Mouse (Mus musculus) ES-E14 (cell line): ENCODE data around the gene Bpifa5.

ENCODE experiments used
- HCFC1 ChIP-seq: IDR thresholded peaks from 2 replicates; pipeline ENCODE4 v1.6.1; 2012; ENCODE audit warnings: low read length, inconsistent platforms, borderline replicate concordance; ENCODE audit not compliant: insufficient read depth
- MAFK ChIP-seq: IDR thresholded peaks from 2 replicates; pipeline ENCODE4 v1.6.1; 2014; ENCODE audit warnings: mild to moderate bottlenecking, low read depth, low read length, inconsistent platforms; ENCODE audit not compliant: insufficient read depth
- ZC3H11A ChIP-seq: IDR thresholded peaks from 2 replicates; pipeline ENCODE4 v1.6.1; 2012; ENCODE audit warnings: low read depth, mild to moderate bottlenecking, inconsistent platforms, low read length, borderline replicate concordance
- ZNF384 ChIP-seq: IDR thresholded peaks from 2 replicates; pipeline ENCODE4 v1.6.1; 2012; ENCODE audit warnings: low read depth, low read length, inconsistent platforms

GRCm38 (mm10) chr2:154162307-154162706 lies at the start of gene Bpifa5:
- TF ChIP-seq MAFK (no peak), ZNF384 (no peak), ZC3H11A (no peak), HCFC1 (no peak)
